Mouse (Mus musculus): ENCODE data around the gene 0610010K14Rik. TPM values are rescaled to one million over a fixed set of nuclear protein-coding genes. Genes with fewer than 3 reads are reported as not detected.

The 0610010K14Rik gene
- polyA plus RNA-seq, 1 experiment from 2014 or later: 144 TPM

- peak overlapping the region; percentile 78 for H3K27ac ChIP-seq
- H3K9me3 ChIP-seq: no peaks in the 10 kb centered on the region
- peak overlapping the region; percentile 51 for H3K4me3 ChIP-seq (replicated peaks)
- H3K36me3 ChIP-seq: no peaks in the 10 kb centered on the region
- H3K4me2 ChIP-seq: peak overlapping the region; percentile 94
- H3K27me3 ChIP-seq (replicated peaks): 0 out of 2 replicates have a peak, but pooled peaks cover 7% of the 10 kb centered on the region
- H3K4me1 ChIP-seq: peaks cover 20% of the 10 kb centered on the region
- ATAC-seq (ENCODE audit: insufficient read depth, low FRiP score, low read depth): peak; percentile 61; the same call in 1 of the 2 replicates
- 13% methylated on average over 14 of the region's 14 CpGs for WGBS
- H3K9ac ChIP-seq: peak overlapping the region; percentile 17; the same call in 1 of the 2 replicates
These were observed 15.9 kb downstream of the 0610010K14Rik start for GRCm38 (mm10) chr11:70221603-70222500.

GRCm38 (mm10) chr11:70220731-70221602, 16.7 kb downstream of the 0610010K14Rik start, which contains the start of gene Slc16a13:
Gene Slc16a13, minus strand, starts transcription at chr11:70221064.
- peaks cover 5% of the 10 kb centered on the region for H3K27me3 ChIP-seq (replicated peaks)
- H3K4me2 ChIP-seq: peak within 1 kb of the TSS; percentile 94
- peaks cover 12% of the 10 kb centered on the region; the same call in 1 of the 2 replicates for H3K4me1 ChIP-seq
- H3K9ac ChIP-seq: peak within 1 kb of the TSS; percentile 59; the same call in 1 of the 2 replicates
- H3K27ac ChIP-seq: peak within 1 kb of the TSS; percentile 78
- WGBS: under 1% methylated on average over 28 of the region's 28 CpGs
- ATAC-seq (ENCODE audit: insufficient read depth, low FRiP score, low read depth): peak; percentile 91
- no peaks in the 10 kb centered on the region for H3K36me3 ChIP-seq
- no peaks in the 10 kb centered on the region for H3K9me3 ChIP-seq
- peak within 1 kb of the TSS; percentile 51 for H3K4me3 ChIP-seq (replicated peaks)

- no peaks in the 10 kb centered on the region for H3K36me3 ChIP-seq
- H3K4me3 ChIP-seq (replicated peaks): peak overlapping the region; percentile 51
- H3K27ac ChIP-seq: peak overlapping the region; percentile 70
- no peak for ATAC-seq (ENCODE audit: insufficient read depth, low FRiP score, low read depth)
- no peaks in the 10 kb centered on the region for H3K9me3 ChIP-seq
- H3K4me1 ChIP-seq: peaks cover 12% of the 10 kb centered on the region; the same call in 1 of the 2 replicates
- WGBS: 2% methylated on average over 24 of the region's 24 CpGs
- peak overlapping the region; percentile 59; the same call in 1 of the 2 replicates for H3K9ac ChIP-seq
- peak overlapping the region; percentile 94 for H3K4me2 ChIP-seq
- H3K27me3 ChIP-seq (replicated peaks): peaks cover 9% of the 10 kb centered on the region
These were observed 17.4 kb downstream of the 0610010K14Rik start for GRCm38 (mm10) chr11:70220323-70220722.

- WGBS: 63% methylated on average over 7 of the region's 7 CpGs
These were observed 17.8 kb downstream of the 0610010K14Rik start for GRCm38 (mm10) chr11:70219873-70220272.

GRCm38 (mm10) chr11:70218741-70219470, 18.8 kb downstream of the 0610010K14Rik start:
- no peak for ATAC-seq (ENCODE audit: insufficient read depth, low FRiP score, low read depth)
- no peak overlapping the region for H3K9ac ChIP-seq
- H3K4me2 ChIP-seq: 0 out of 2 replicates have a peak overlapping the region, but pooled peaks have one; percentile 94
- H3K4me1 ChIP-seq: peaks cover 25% of the 10 kb centered on the region
- no peak overlapping the region for H3K27ac ChIP-seq
- WGBS: 88% methylated on average over 15 of the region's 15 CpGs
- H3K36me3 ChIP-seq: no peaks in the 10 kb centered on the region
- no peak overlapping the region for H3K4me3 ChIP-seq (replicated peaks)
- peaks cover 24% of the 10 kb centered on the region for H3K27me3 ChIP-seq (replicated peaks)
- no peaks in the 10 kb centered on the region for H3K9me3 ChIP-seq

More at GRCm38 (mm10) chr11:70219873-70220272, 17.8 kb downstream of the 0610010K14Rik start:
- Histone ChIP-seq H3K4me1 (peaks cover 15% of the 10 kb centered on the region), H3K27ac (no peak overlapping the region), H3K4me2 (peak overlapping the region; percentile 94), H3K36me3 (no peaks in the 10 kb centered on the region), H3K27me3 (replicated peaks) (peaks cover 14% of the 10 kb centered on the region), H3K9ac (peak overlapping the region; percentile 59; the same call in 1 of the 2 replicates), H3K4me3 (replicated peaks) (peak overlapping the region; percentile 51), H3K9me3 (no peaks in the 10 kb centered on the region)
- ATAC-seq (ENCODE audit: insufficient read depth, low FRiP score, low read depth): no peak

GRCm38 (mm10) chr11:70218039-70218438, 19.7 kb downstream of the 0610010K14Rik start:
- Histone ChIP-seq H3K36me3 (no peaks in the 10 kb centered on the region), H3K4me2 (no peak overlapping the region), H3K9ac (no peak overlapping the region), H3K27me3 (replicated peaks) (peaks cover 31% of the 10 kb centered on the region), H3K4me3 (replicated peaks) (no peak overlapping the region), H3K9me3 (no peaks in the 10 kb centered on the region), H3K27ac (no peak overlapping the region), H3K4me1 (peaks cover 29% of the 10 kb centered on the region)
- WGBS: 82% methylated on average over 4 of the region's 4 CpGs
- ATAC-seq (ENCODE audit: insufficient read depth, low FRiP score, low read depth): no peak

GRCm38 (mm10) chr11:70216103-70216502, 21.6 kb downstream of the 0610010K14Rik start:
- H3K4me2 ChIP-seq: no peak overlapping the region
- peaks cover 31% of the 10 kb centered on the region for H3K27me3 ChIP-seq (replicated peaks)
- ATAC-seq (ENCODE audit: insufficient read depth, low FRiP score, low read depth): no peak
- WGBS: 53% methylated on average over 3 of the region's 3 CpGs
- H3K9me3 ChIP-seq: no peaks in the 10 kb centered on the region
- no peak overlapping the region for H3K4me3 ChIP-seq (replicated peaks)
- H3K4me1 ChIP-seq: peaks cover 25% of the 10 kb centered on the region
- no peaks in the 10 kb centered on the region for H3K36me3 ChIP-seq
- H3K27ac ChIP-seq: no peak overlapping the region
- no peak overlapping the region for H3K9ac ChIP-seq

- Histone ChIP-seq H3K4me1 (peaks cover 23% of the 10 kb centered on the region), H3K9ac (no peak overlapping the region)
These were observed 22.4 kb downstream of the 0610010K14Rik start for GRCm38 (mm10) chr11:70215301-70215700.

GRCm38 (mm10) chr11:70214856-70215209, 22.9 kb downstream of the 0610010K14Rik start:
- ATAC-seq (ENCODE audit: insufficient read depth, low FRiP score, low read depth): no peak
- Histone ChIP-seq H3K27me3 (replicated peaks) (peaks cover 31% of the 10 kb centered on the region), H3K4me2 (peak overlapping the region; percentile 67), H3K9ac (no peak overlapping the region), H3K9me3 (no peaks in the 10 kb centered on the region), H3K4me3 (replicated peaks) (no peak overlapping the region), H3K4me1 (peaks cover 21% of the 10 kb centered on the region), H3K36me3 (no peaks in the 10 kb centered on the region), H3K27ac (no peak overlapping the region)
- WGBS: 8% methylated on average over 18 of the region's 18 CpGs

More at GRCm38 (mm10) chr11:70215301-70215700, 22.4 kb downstream of the 0610010K14Rik start:
- Histone ChIP-seq H3K4me2 (no peak overlapping the region; the same call in 1 of the 2 replicates), H3K27me3 (replicated peaks) (peaks cover 31% of the 10 kb centered on the region), H3K9me3 (no peaks in the 10 kb centered on the region), H3K36me3 (no peaks in the 10 kb centered on the region), H3K27ac (no peak overlapping the region), H3K4me3 (replicated peaks) (no peak overlapping the region)
- 23% methylated on average over 22 of the region's 22 CpGs for WGBS
- no peak for ATAC-seq (ENCODE audit: insufficient read depth, low FRiP score, low read depth)

- peaks cover 31% of the 10 kb centered on the region for H3K27me3 ChIP-seq (replicated peaks)
- H3K9ac ChIP-seq: peak overlapping the region; percentile 14; the same call in 1 of the 2 replicates
- H3K27ac ChIP-seq: no peak overlapping the region
- H3K4me1 ChIP-seq: peaks cover 20% of the 10 kb centered on the region
- H3K36me3 ChIP-seq: no peaks in the 10 kb centered on the region
- peak overlapping the region; percentile 67 for H3K4me2 ChIP-seq
- 2% methylated on average over 46 of the region's 46 CpGs for WGBS
- no peaks in the 10 kb centered on the region for H3K9me3 ChIP-seq
- ATAC-seq (ENCODE audit: insufficient read depth, low FRiP score, low read depth): 0 out of 2 replicates have a peak, but pooled peaks have one; percentile 29
- H3K4me3 ChIP-seq (replicated peaks): peak overlapping the region; percentile 27
These were observed 23.4 kb downstream of the 0610010K14Rik start for GRCm38 (mm10) chr11:70214191-70214855.
